Mouse (Mus musculus) hindbrain, embryonic 13.5 days (tissue): ENCODE measurements at regions not wholly inside any gene's neighbourhood (a gene's known extent, or its start where the extent isn't known, plus 50 kb on each side); places are given as distances from the start of the nearest gene placed in this dataset.

ENCODE experiments used
- ATAC-seq: fragments of 200-750 bp; cut with Nextera tagmentation; 2 replicates; pipeline ENCODE4 v1.8.0; 2017; ENCODE audit warnings: moderate TSS enrichment; ENCODE audit not compliant: low FRiP score
- H3K27ac ChIP-seq: fragments of 300-500 bp; sonication (generic); 2 replicates; pipeline ENCODE4 v1.5.1; 2015; ENCODE audit warnings: inconsistent platforms, mild to moderate bottlenecking, moderate library complexity
- H3K27me3 ChIP-seq: fragments of 300-500 bp; sonication (generic); 2 replicates; pipeline ENCODE4 v1.6.1; 2015; ENCODE audit warnings: mild to moderate bottlenecking, inconsistent platforms
- H3K36me3 ChIP-seq: fragments of 300-500 bp; sonication (generic); 2 replicates; pipeline ENCODE4 v1.6.1; 2015; ENCODE audit warnings: mild to moderate bottlenecking, inconsistent platforms
- H3K4me1 ChIP-seq: fragments of 300-500 bp; sonication (generic); replicated peaks from 2 replicates; pipeline ENCODE4 v1.6.1; 2015; ENCODE audit warnings: inconsistent platforms
- H3K4me2 ChIP-seq: fragments of 300-500 bp; sonication (generic); 2 replicates; pipeline ENCODE4 v1.6.1; 2015; ENCODE audit warnings: inconsistent platforms, mild to moderate bottlenecking, moderate library complexity
- H3K4me3 ChIP-seq: fragments of 300-500 bp; sonication (generic); 2 replicates; pipeline ENCODE4 v1.5.1; 2015; ENCODE audit warnings: mild to moderate bottlenecking, inconsistent platforms
- H3K9ac ChIP-seq: fragments of 300-500 bp; sonication (generic); 2 replicates; pipeline ENCODE4 v1.6.1; 2015; ENCODE audit warnings: mild to moderate bottlenecking, inconsistent platforms
- H3K9me3 ChIP-seq: fragments of 300-500 bp; sonication (generic); 2 replicates; pipeline ENCODE4 v1.6.1; 2016; ENCODE audit warnings: inconsistent platforms
- WGBS: fragments of 180-500 bp; shearing (Covaris S2); methylation state at CpG from one replicate; pipeline ENCODE4 v1.1.7; 2015; 5-methylcytosine and 5-hydroxymethylcytosine counted together

GRCm38 (mm10) chr5:106167556-106167955 lies 290.4 kb downstream of the Barhl2 start:
- Histone ChIP-seq H3K36me3 (no peaks in the 10 kb centered on the region), H3K9me3 (no peaks in the 10 kb centered on the region), H3K27me3 (no peaks in the 10 kb centered on the region), H3K4me1 (peaks cover 27% of the 10 kb centered on the region), H3K27ac (no peak overlapping the region), H3K4me3 (no peak overlapping the region), H3K4me2 (no peak overlapping the region), H3K9ac (no peak overlapping the region)
- 76% methylated on average over 11 of the region's 11 CpGs for WGBS
- ATAC-seq = no peak

DNA sequence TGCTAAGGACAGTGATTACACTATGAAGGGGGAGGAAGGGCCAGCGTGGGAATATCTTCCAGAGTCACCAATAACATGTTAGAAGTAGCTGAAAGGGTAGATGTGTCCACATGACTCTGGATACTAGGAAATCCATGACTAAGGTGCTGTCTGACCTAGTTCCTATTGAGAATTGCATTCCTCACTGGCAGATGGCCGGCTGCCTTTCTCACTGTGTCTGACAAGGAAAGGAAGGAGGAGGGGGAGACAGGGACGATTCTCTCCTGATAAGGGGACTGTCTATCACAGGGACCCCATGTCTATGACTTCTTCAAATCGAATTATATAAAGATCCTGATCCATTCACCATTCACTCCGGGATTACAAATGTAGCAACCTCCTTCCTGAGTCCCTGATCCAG lies 289.9 kb downstream of the Zfp326 start:
- Histone ChIP-seq H3K36me3 (no peaks in the 10 kb centered on the region), H3K4me2 (no peak overlapping the region), H3K9ac (no peak overlapping the region), H3K4me1 (peaks cover 22% of the 10 kb centered on the region), H3K4me3 (no peak overlapping the region), H3K27ac (no peak overlapping the region), H3K27me3 (no peaks in the 10 kb centered on the region), H3K9me3 (no peaks in the 10 kb centered on the region)
- 77% methylated on average over 5 of the region's 5 CpGs for WGBS
- no peak for ATAC-seq

GRCm38 (mm10) chr5:106164190-106164589 lies 287.8 kb downstream of the Zfp326 start:
- Histone ChIP-seq H3K4me1 (peaks cover 22% of the 10 kb centered on the region), H3K4me2 (no peak overlapping the region), H3K9ac (no peak overlapping the region), H3K36me3 (no peaks in the 10 kb centered on the region), H3K4me3 (no peak overlapping the region), H3K27me3 (no peaks in the 10 kb centered on the region), H3K27ac (no peak overlapping the region), H3K9me3 (no peaks in the 10 kb centered on the region)
- WGBS = 76% methylated on average over 8 of the region's 8 CpGs
- no peak for ATAC-seq

DNA sequence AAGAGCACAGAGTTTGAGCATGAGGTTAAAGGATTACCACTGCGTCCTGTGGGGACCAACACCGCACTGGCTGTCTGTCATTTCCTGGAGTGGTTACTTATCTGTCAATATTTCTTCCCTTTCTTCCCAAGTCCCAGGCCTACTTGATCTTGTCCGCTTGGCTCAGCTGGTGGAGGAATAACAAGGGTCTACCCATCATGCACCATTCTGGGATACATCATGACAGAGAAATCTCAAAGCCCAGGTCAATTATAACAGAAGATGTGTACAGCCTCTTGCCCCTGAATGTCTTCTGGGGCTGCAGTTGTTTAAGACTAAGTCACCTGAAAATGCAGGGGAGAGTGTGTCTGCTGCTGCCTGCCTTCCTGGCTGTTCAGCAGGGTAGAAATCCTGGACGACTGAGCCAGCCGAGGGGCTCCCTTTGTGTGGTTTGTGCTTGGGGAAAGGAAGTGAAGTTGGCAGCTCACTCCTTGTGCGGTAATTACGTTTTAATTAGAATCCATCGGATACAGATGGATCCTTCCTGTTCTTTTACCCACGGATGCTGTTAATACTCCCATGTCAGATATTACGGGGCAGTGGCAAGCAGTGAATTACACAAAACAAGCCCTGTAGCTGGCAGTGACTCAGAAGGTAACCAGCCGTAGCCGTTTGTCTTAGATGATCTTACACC lies 286.8 kb downstream of the Zfp326 start:
- Histone ChIP-seq H3K4me3 (no peak overlapping the region), H3K27me3 (no peaks in the 10 kb centered on the region), H3K36me3 (no peaks in the 10 kb centered on the region), H3K9me3 (no peaks in the 10 kb centered on the region), H3K27ac (peak overlapping the region; percentile 85), H3K4me1 (peaks cover 22% of the 10 kb centered on the region), H3K9ac (peak overlapping the region; percentile 35; the same call in 1 of the 2 replicates), H3K4me2 (0 out of 2 replicates have a peak overlapping the region, but pooled peaks have one; percentile 6)
- peak; percentile 73 for ATAC-seq
- 35% methylated on average over 12 of the region's 12 CpGs for WGBS

GRCm38 (mm10) chr5:106139109-106139508 lies 262.7 kb downstream of the Zfp326 start:
- ATAC-seq = no peak
- H3K27ac ChIP-seq = no peak overlapping the region
- H3K4me3 ChIP-seq = no peak overlapping the region

DNA sequence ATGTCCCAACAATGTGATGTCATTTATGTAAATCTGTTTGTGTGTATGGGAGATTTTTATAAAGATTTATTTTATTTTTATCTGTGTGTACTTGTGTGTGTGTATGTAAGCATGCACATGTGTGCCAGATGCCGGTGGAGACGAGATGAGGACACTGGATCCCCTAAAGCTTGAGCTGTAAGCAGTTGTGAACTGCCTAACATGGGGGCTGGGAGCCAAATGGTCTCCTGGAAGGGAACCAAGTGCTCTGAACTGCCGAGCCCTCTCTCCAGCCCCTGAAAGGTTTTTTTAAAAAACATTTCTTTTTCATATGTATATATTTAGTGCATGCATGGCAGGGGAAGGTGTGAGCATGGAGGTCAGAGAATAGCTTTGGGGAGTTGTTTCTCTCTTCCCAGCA lies 246.6 kb downstream of the Zfp326 start:
- Histone ChIP-seq H3K4me3 (no peak overlapping the region), H3K9ac (no peak overlapping the region), H3K27ac (no peak overlapping the region), H3K4me2 (no peak overlapping the region), H3K9me3 (no peaks in the 10 kb centered on the region), H3K27me3 (no peaks in the 10 kb centered on the region), H3K4me1 (no peaks in the 10 kb centered on the region; the same call in 1 of the 2 replicates), H3K36me3 (no peaks in the 10 kb centered on the region)
- ATAC-seq = no peak
- WGBS = 69% methylated on average over 3 of the region's 3 CpGs

More at GRCm38 (mm10) chr5:106139109-106139508, 262.7 kb downstream of the Zfp326 start:
- H3K36me3 ChIP-seq = no peaks in the 10 kb centered on the region
- no peaks in the 10 kb centered on the region for H3K4me1 ChIP-seq
- H3K27me3 ChIP-seq = no peaks in the 10 kb centered on the region
- H3K9me3 ChIP-seq = no peaks in the 10 kb centered on the region
- H3K9ac ChIP-seq = no peak overlapping the region
- H3K4me2 ChIP-seq = no peak overlapping the region

GRCm38 (mm10) chr5:106119584-106119983 lies 243.2 kb downstream of the Zfp326 start:
- Histone ChIP-seq H3K4me2 (no peak overlapping the region), H3K4me3 (no peak overlapping the region), H3K27me3 (no peaks in the 10 kb centered on the region), H3K36me3 (no peaks in the 10 kb centered on the region), H3K4me1 (no peaks in the 10 kb centered on the region; the same call in 1 of the 2 replicates), H3K27ac (no peak overlapping the region), H3K9ac (no peak overlapping the region), H3K9me3 (no peaks in the 10 kb centered on the region)
- no peak for ATAC-seq
- 80% methylated on average over 1 of the region's 1 CpGs for WGBS

- no peaks in the 10 kb centered on the region for H3K9me3 ChIP-seq
- no peak overlapping the region for H3K9ac ChIP-seq
- H3K4me2 ChIP-seq = no peak overlapping the region
- ATAC-seq = no peak
- H3K36me3 ChIP-seq = no peaks in the 10 kb centered on the region
- H3K4me3 ChIP-seq = no peak overlapping the region
- no peaks in the 10 kb centered on the region for H3K27me3 ChIP-seq
- no peak overlapping the region for H3K27ac ChIP-seq
- 0 out of 2 replicates have a peak, but pooled peaks cover 3% of the 10 kb centered on the region for H3K4me1 ChIP-seq
- WGBS = 80% methylated on average over 3 of the region's 3 CpGs
These were observed 236.8 kb downstream of the Zfp326 start for GRCm38 (mm10) chr5:106113186-106113585.

DNA sequence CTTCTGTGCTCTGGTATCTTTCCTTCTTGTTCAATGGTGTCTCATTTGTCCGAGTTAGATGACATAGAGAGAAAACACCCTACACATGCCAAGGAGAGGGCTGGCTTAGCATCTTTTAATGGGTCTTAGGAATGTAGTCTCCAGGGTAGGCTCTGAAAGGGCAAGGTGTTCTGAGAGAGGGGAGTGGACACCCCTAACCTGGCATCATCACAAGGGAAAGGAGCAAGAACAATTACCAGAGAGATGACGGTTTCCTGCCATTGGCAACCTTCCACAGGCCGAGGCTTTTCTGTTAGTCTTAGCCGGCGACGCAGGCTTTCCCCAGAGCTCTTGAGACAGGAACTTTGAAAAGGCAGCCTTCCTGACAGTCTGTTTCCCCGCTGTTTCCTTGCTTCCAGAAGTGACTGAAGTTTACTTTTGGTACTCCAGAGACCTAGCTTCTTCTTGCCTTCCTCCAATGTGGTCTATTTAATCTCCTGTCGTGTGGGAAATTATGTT lies 232.2 kb downstream of the Zfp326 start:
- H3K4me1 ChIP-seq = 0 out of 2 replicates have a peak, but pooled peaks cover 3% of the 10 kb centered on the region
- no peak overlapping the region for H3K27ac ChIP-seq
- H3K27me3 ChIP-seq = no peaks in the 10 kb centered on the region
- no peaks in the 10 kb centered on the region for H3K36me3 ChIP-seq
- no peaks in the 10 kb centered on the region for H3K9me3 ChIP-seq
- no peak overlapping the region for H3K4me3 ChIP-seq
- ATAC-seq = no peak
- H3K9ac ChIP-seq = no peak overlapping the region
- H3K4me2 ChIP-seq = no peak overlapping the region
- WGBS = 76% methylated on average over 8 of the region's 8 CpGs

DNA sequence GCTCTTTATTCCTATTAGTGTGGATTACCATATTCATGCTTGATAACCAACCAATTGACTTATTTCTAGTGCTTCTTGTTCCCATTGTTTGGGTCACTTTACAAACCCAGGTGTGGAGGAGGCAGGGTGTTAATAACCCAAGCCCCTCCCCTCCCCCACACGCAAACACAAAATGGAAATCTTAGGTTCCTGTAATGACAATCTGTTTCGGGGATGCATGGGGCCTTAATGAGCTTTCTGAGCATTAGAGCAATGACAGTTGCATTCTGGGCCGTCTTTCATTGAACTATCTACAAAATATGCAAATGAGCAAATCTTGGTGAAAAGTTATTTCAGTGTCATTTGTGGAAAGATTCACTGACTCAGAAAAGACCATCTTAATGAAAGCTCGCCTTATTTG lies 225.9 kb downstream of the Zfp326 start:
- no peaks in the 10 kb centered on the region for H3K27me3 ChIP-seq
- 0 out of 2 replicates have a peak, but pooled peaks cover 3% of the 10 kb centered on the region for H3K4me1 ChIP-seq
- no peak overlapping the region for H3K4me3 ChIP-seq
- no peak for ATAC-seq
- H3K4me2 ChIP-seq = no peak overlapping the region
- WGBS = 62% methylated on average over 4 of the region's 4 CpGs
- H3K9me3 ChIP-seq = no peaks in the 10 kb centered on the region
- no peak overlapping the region for H3K9ac ChIP-seq
- no peak overlapping the region for H3K27ac ChIP-seq
- no peaks in the 10 kb centered on the region for H3K36me3 ChIP-seq

DNA sequence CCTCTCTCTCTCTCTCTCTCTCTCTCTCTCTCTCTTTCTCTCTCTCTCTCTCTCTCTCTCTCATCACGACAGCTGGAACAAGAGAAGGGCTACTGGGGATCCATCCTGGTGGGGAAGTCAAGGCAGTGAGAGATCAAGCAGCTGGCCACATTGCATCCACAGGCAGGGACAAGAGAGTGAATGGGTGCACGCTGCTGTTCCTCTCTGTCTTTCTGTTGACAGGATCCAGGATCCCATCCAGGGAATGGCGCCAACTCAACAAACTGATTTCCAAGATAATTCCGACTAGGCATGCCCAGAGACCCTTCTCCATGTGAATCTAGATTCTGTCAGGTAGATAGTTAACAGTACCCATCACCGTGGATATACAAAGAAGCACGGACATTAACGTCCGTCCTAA lies 222.5 kb downstream of the Zfp326 start:
- 82% methylated on average over 8 of the region's 8 CpGs for WGBS
- no peak overlapping the region for H3K4me3 ChIP-seq

GRCm38 (mm10) chr5:106089332-106089731 lies 213.0 kb downstream of the Zfp326 start:
- 64% methylated on average over 7 of the region's 7 CpGs for WGBS
- Histone ChIP-seq H3K27me3 (no peaks in the 10 kb centered on the region), H3K4me2 (no peak overlapping the region), H3K27ac (no peak overlapping the region), H3K4me3 (no peak overlapping the region), H3K9ac (no peak overlapping the region), H3K4me1 (no peaks in the 10 kb centered on the region), H3K36me3 (no peaks in the 10 kb centered on the region), H3K9me3 (0 out of 2 replicates have a peak, but pooled peaks cover 6% of the 10 kb centered on the region)
- no peak for ATAC-seq

More for the DNA sequence above, 222.5 kb downstream of the Zfp326 start:
- Histone ChIP-seq H3K9ac (no peak overlapping the region), H3K4me1 (0 out of 2 replicates have a peak, but pooled peaks cover 3% of the 10 kb centered on the region), H3K9me3 (no peaks in the 10 kb centered on the region), H3K36me3 (no peaks in the 10 kb centered on the region), H3K27me3 (no peaks in the 10 kb centered on the region), H3K4me2 (no peak overlapping the region), H3K27ac (no peak overlapping the region)
- no peak for ATAC-seq
